In genomic region chr10:79936284-79936910, GRCm38 (mm10) we compare ENCODE assay signal across 9 mouse cellular contexts. TPM values are rescaled to one million over a fixed set of nuclear protein-coding genes. Genes with fewer than 3 reads are reported as not detected.
DNase-seq lines count a peak whose midpoint lies in the region; ATAC-seq and TF ChIP-seq lines count a peak whose summit lies in the region.
"Had no signal": no experiment of that assay in that cellular context is flagged by ENCODE, and none has a peak within 500 bp of the region (broad histone marks: within the 10 kb centered on the region; RNA-seq: fewer than 3 reads in every experiment).

No protein-coding gene starts in this region.

- TF ChIP-seq POLR2A in limb, embryonic 14.5 days (IDR thresholded peaks at IDR 0.05; ENCODE audit: borderline replicate concordance, extremely low read depth, insufficient read depth, insufficient read length): no peak

- ATAC-seq in forebrain, embryonic 11.5 days (replicated peaks; ENCODE audit: low FRiP score): no peak
- ATAC-seq in forebrain, embryonic 16.5 days: no peak
- ATAC-seq in forebrain, embryonic 14.5 days: no peak
- ATAC-seq in limb, embryonic 14.5 days (ENCODE audit: low FRiP score, low read depth): no peak

- H3K9ac ChIP-seq in forebrain, embryonic 11.5 days (ENCODE audit: low read length): no peak overlapping the region
- no peak overlapping the region for H3K9ac ChIP-seq in forebrain, embryonic 16.5 days (replicated peaks; ENCODE audit: low read depth, low read length)
- 0 out of 2 replicates have a peak overlapping the region, but pooled peaks have one; percentile 29 for H3K9ac ChIP-seq in forebrain, embryonic 14.5 days (ENCODE audit: low read length)
- no peak overlapping the region for H3K9ac ChIP-seq in limb, embryonic 14.5 days (ENCODE audit: low read depth, low read length, severe bottlenecking)

- no peak for DNase-seq in forebrain, embryonic 11.5 days (ENCODE audit: low spot score)
- DNase-seq in forebrain, embryonic 14.5 days (ENCODE audit: low spot score): no peak
- no peak for DNase-seq in limb, embryonic 14.5 days (ENCODE audit: low spot score)
- no peak for DNase-seq in ovary, postnatal 10 days (ENCODE audit: low spot score)
- DNase-seq in layer of hippocampus, adult 9-10 months (ENCODE audit: low spot score): no peak
- no peak for DNase-seq in urinary bladder, adult 18-20 months (ENCODE audit: low spot score in 2 of 2)

- H3K27me3 ChIP-seq in forebrain, embryonic 11.5 days (ENCODE audit: control insufficient read depth, insufficient read depth, low read length): no peaks in the 10 kb centered on the region
- H3K27me3 ChIP-seq in forebrain, embryonic 16.5 days (replicated peaks; ENCODE audit: control insufficient read depth, insufficient read depth, low read length): no peaks in the 10 kb centered on the region
- H3K27me3 ChIP-seq in C2C12 (ENCODE audit: control insufficient read depth, insufficient read depth, insufficient read length): no peaks in the 10 kb centered on the region
- no peaks in the 10 kb centered on the region for H3K27me3 ChIP-seq in forebrain, embryonic 14.5 days (replicated peaks; ENCODE audit: control insufficient read depth, insufficient read depth, low read length)
- H3K27me3 ChIP-seq in limb, embryonic 14.5 days (ENCODE audit: control insufficient read depth, insufficient read depth, low read length): no peaks in the 10 kb centered on the region

- H3ac ChIP-seq in C2C12 (ENCODE audit: control insufficient read depth, insufficient read length, low read depth): peak overlapping the region; percentile 18

- H3K79me3 ChIP-seq in C2C12 (ENCODE audit: low read depth): no peaks in the 10 kb centered on the region

- no peaks in the 10 kb centered on the region for H3K9me3 ChIP-seq in forebrain, embryonic 11.5 days (ENCODE audit: control insufficient read depth, low read length)
- no peaks in the 10 kb centered on the region for H3K9me3 ChIP-seq in forebrain, embryonic 16.5 days (ENCODE audit: control insufficient read depth, low read length)
- H3K9me3 ChIP-seq in forebrain, embryonic 14.5 days (replicated peaks; ENCODE audit: control insufficient read depth, low read length): no peaks in the 10 kb centered on the region
- no peaks in the 10 kb centered on the region for H3K9me3 ChIP-seq in limb, embryonic 14.5 days (ENCODE audit: control insufficient read depth, low read length)

- H3K27ac ChIP-seq in forebrain, embryonic 11.5 days (ENCODE audit: low read depth, low read length): peak overlapping the region; percentile 3; the same call in 1 of the 2 replicates
- H3K27ac ChIP-seq in forebrain, embryonic 16.5 days (ENCODE audit: low read length): no peak overlapping the region
- H3K27ac ChIP-seq in forebrain, embryonic 14.5 days (ENCODE audit: low read depth, low read length): no peak overlapping the region
- H3K27ac ChIP-seq in limb, embryonic 14.5 days (replicated peaks; ENCODE audit: low read depth, low read length): 0 out of 2 replicates have a peak overlapping the region, but pooled peaks have one; percentile 22

- WGBS in forebrain, embryonic 11.5 days: 83% methylated on average over 10 of the region's 10 CpGs
- WGBS in forebrain, embryonic 16.5 days: 76% methylated on average over 10 of the region's 10 CpGs
- 80% methylated on average over 10 of the region's 10 CpGs for WGBS in forebrain, embryonic 14.5 days
- 60% methylated on average over 10 of the region's 10 CpGs for WGBS in limb, embryonic 14.5 days

- no peaks in the 10 kb centered on the region for H3K79me2 ChIP-seq in C2C12 (ENCODE audit: control insufficient read depth, insufficient read depth)

- H3K4me3 ChIP-seq in forebrain, embryonic 11.5 days (ENCODE audit: low read depth, low read length): no peak overlapping the region
- no peak overlapping the region for H3K4me3 ChIP-seq in forebrain, embryonic 16.5 days (replicated peaks; ENCODE audit: low read length)
- H3K4me3 ChIP-seq in C2C12 (ENCODE audit: insufficient read depth, poor library complexity, severe bottlenecking): no peak overlapping the region
- H3K4me3 ChIP-seq in forebrain, embryonic 14.5 days (ENCODE audit: low read depth, low read length): no peak overlapping the region
- no peak overlapping the region for H3K4me3 ChIP-seq in limb, embryonic 14.5 days (replicated peaks; ENCODE audit: low read length)

- H3K4me2 ChIP-seq in forebrain, embryonic 11.5 days (ENCODE audit: low read depth, low read length, severe bottlenecking): no peak overlapping the region
- H3K4me2 ChIP-seq in forebrain, embryonic 16.5 days (ENCODE audit: low read length): no peak overlapping the region
- H3K4me2 ChIP-seq in forebrain, embryonic 14.5 days (ENCODE audit: low read length): no peak overlapping the region
- no peak overlapping the region for H3K4me2 ChIP-seq in limb, embryonic 14.5 days (replicated peaks; ENCODE audit: low read depth, low read length, severe bottlenecking)

- no peaks in the 10 kb centered on the region for H3K36me3 ChIP-seq in forebrain, embryonic 11.5 days (ENCODE audit: control insufficient read depth, insufficient read depth, low read length)
- no peaks in the 10 kb centered on the region for H3K36me3 ChIP-seq in forebrain, embryonic 16.5 days (ENCODE audit: control insufficient read depth, insufficient read depth)
- H3K36me3 ChIP-seq in C2C12 (ENCODE audit: control insufficient read depth, insufficient read depth): no peaks in the 10 kb centered on the region
- H3K36me3 ChIP-seq in forebrain, embryonic 14.5 days (ENCODE audit: control insufficient read depth, insufficient read depth, low read length): peaks cover 16% of the 10 kb centered on the region; the same call in 1 of the 2 replicates
- H3K36me3 ChIP-seq in limb, embryonic 14.5 days (ENCODE audit: control insufficient read depth, insufficient read depth, low read length): peaks cover 51% of the 10 kb centered on the region

- TF ChIP-seq CTCF in C2C12 (IDR thresholded peaks at IDR 0.05; ENCODE audit: control insufficient read depth, insufficient read depth, insufficient read length): no peak

- peaks cover 3% of the 10 kb centered on the region; the same call in 1 of the 2 replicates for H3K4me1 ChIP-seq in forebrain, embryonic 11.5 days (replicated peaks; ENCODE audit: control insufficient read depth, insufficient read depth, low read length)
- peaks cover 20% of the 10 kb centered on the region for H3K4me1 ChIP-seq in forebrain, embryonic 16.5 days (replicated peaks; ENCODE audit: control insufficient read depth, insufficient read depth, low read length)
- peaks cover 4% of the 10 kb centered on the region; the same call in 1 of the 2 replicates for H3K4me1 ChIP-seq in forebrain, embryonic 14.5 days (ENCODE audit: control insufficient read depth, insufficient read depth, low read length)
- H3K4me1 ChIP-seq in limb, embryonic 14.5 days (ENCODE audit: control insufficient read depth, insufficient read depth, low read length): peaks cover 30% of the 10 kb centered on the region

TF ChIP-seq in C2C12, 6 proteins besides CTCF, POLR2A, EP300 and RAD21:
- TF ChIP-seq MYOD1 (IDR thresholded peaks at IDR 0.05; ENCODE audit: control insufficient read depth, insufficient read length, low read depth) (no peak), CEBPB (IDR thresholded peaks at IDR 0.05; ENCODE audit: low read depth) (no peak), USF1 (IDR thresholded peaks at IDR 0.05; ENCODE audit: low read depth) (no peak)
TF ChIP-seq in C2C12: peak in this region for 0.

RNA-seq across cellular contexts. Expression of gene Arid3a, which starts 9.6 kb away (rescaled TPM):
- 5.4 and 6.6 TPM in 2 replicates for polyA plus RNA-seq in forebrain, embryonic 11.5 days (2014; fragmentation: Nextera tagmentation; extraction: Ambion mirVana)
- 2.4 and 3.5 TPM in 2 replicates for polyA plus RNA-seq in forebrain, embryonic 16.5 days (2015; fragmentation: Nextera tagmentation; extraction: Ambion mirVana)
- 0.74 TPM for polyA plus RNA-seq in C2C12 (2012; fragmentation: generic; extraction: Trizol)
- 1.1 and 2.3 TPM in 2 replicates for polyA plus RNA-seq in forebrain, embryonic 14.5 days (2014; fragmentation: Nextera tagmentation; extraction: Ambion mirVana)
- polyA plus RNA-seq in limb, embryonic 14.5 days (2012; rRNA removed): 8.6 and 12.6 TPM in 2 replicates
- 4.8 and 5.0 TPM in 2 replicates for polyA plus RNA-seq in limb, embryonic 14.5 days (2014; fragmentation: Nextera tagmentation; extraction: Ambion mirVana)

RNA-seq across cellular contexts. Expression of gene R3hdm4, which starts 15.4 kb away (rescaled TPM):
- polyA plus RNA-seq in forebrain, embryonic 11.5 days (2014; fragmentation: Nextera tagmentation; extraction: Ambion mirVana): 135 and 145 TPM in 2 replicates
- 289 and 309 TPM in 2 replicates for polyA plus RNA-seq in forebrain, embryonic 16.5 days (2015; fragmentation: Nextera tagmentation; extraction: Ambion mirVana)
- polyA plus RNA-seq in C2C12 (2012; fragmentation: generic; extraction: Trizol): 46.7 TPM
- 175 and 197 TPM in 2 replicates for polyA plus RNA-seq in forebrain, embryonic 14.5 days (2014; fragmentation: Nextera tagmentation; extraction: Ambion mirVana)
- polyA plus RNA-seq in limb, embryonic 14.5 days (2012; rRNA removed): 158 and 219 TPM in 2 replicates
- 141 and 152 TPM in 2 replicates for polyA plus RNA-seq in limb, embryonic 14.5 days (2014; fragmentation: Nextera tagmentation; extraction: Ambion mirVana)

RNA-seq across cellular contexts. Expression of gene Kiss1r, which starts 19.6 kb away (rescaled TPM):
- 0.55 and 1.0 TPM in 2 replicates for polyA plus RNA-seq in forebrain, embryonic 11.5 days (2014; fragmentation: Nextera tagmentation; extraction: Ambion mirVana)
- 2.7 and 3.6 TPM in 2 replicates for polyA plus RNA-seq in forebrain, embryonic 16.5 days (2015; fragmentation: Nextera tagmentation; extraction: Ambion mirVana)
- polyA plus RNA-seq in C2C12 (2012; fragmentation: generic; extraction: Trizol): 0.13 TPM
- 1.6 and 1.8 TPM in 2 replicates for polyA plus RNA-seq in forebrain, embryonic 14.5 days (2014; fragmentation: Nextera tagmentation; extraction: Ambion mirVana)
- 2.5 and 2.8 TPM in 2 replicates for polyA plus RNA-seq in limb, embryonic 14.5 days (2012; rRNA removed)
- polyA plus RNA-seq in limb, embryonic 14.5 days (2014; fragmentation: Nextera tagmentation; extraction: Ambion mirVana): 0.17 and 0.26 TPM in 2 replicates

RNA-seq across cellular contexts. Expression of gene Wdr18, which starts 23.6 kb away (rescaled TPM):
- polyA plus RNA-seq in forebrain, embryonic 11.5 days (2014; fragmentation: Nextera tagmentation; extraction: Ambion mirVana): 111 and 112 TPM in 2 replicates
- 81.8 and 97.7 TPM in 2 replicates for polyA plus RNA-seq in forebrain, embryonic 16.5 days (2015; fragmentation: Nextera tagmentation; extraction: Ambion mirVana)
- 48.6 TPM for polyA plus RNA-seq in C2C12 (2012; fragmentation: generic; extraction: Trizol)
- polyA plus RNA-seq in forebrain, embryonic 14.5 days (2014; fragmentation: Nextera tagmentation; extraction: Ambion mirVana): 96.4 and 101 TPM in 2 replicates
- 58.7 and 78.5 TPM in 2 replicates for polyA plus RNA-seq in limb, embryonic 14.5 days (2012; rRNA removed)
- 99.8 and 106 TPM in 2 replicates for polyA plus RNA-seq in limb, embryonic 14.5 days (2014; fragmentation: Nextera tagmentation; extraction: Ambion mirVana)

RNA-seq across cellular contexts. Expression of gene Gm26602, which starts 25.7 kb away (rescaled TPM):
- 3.3 and 14.8 TPM in 2 replicates for polyA plus RNA-seq in forebrain, embryonic 11.5 days (2014; fragmentation: Nextera tagmentation; extraction: Ambion mirVana)
- 17.7 and 36.3 TPM in 2 replicates for polyA plus RNA-seq in forebrain, embryonic 16.5 days (2015; fragmentation: Nextera tagmentation; extraction: Ambion mirVana)
- polyA plus RNA-seq in C2C12 (2012; fragmentation: generic; extraction: Trizol): not detected
- polyA plus RNA-seq in forebrain, embryonic 14.5 days (2014; fragmentation: Nextera tagmentation; extraction: Ambion mirVana): 6.0 and 21.9 TPM in 2 replicates
- not detected in 2 replicates for polyA plus RNA-seq in limb, embryonic 14.5 days (2012; rRNA removed)
- 6.6 TPM in 1 of 2 replicates, not detected in the other for polyA plus RNA-seq in limb, embryonic 14.5 days (2014; fragmentation: Nextera tagmentation; extraction: Ambion mirVana)
- polyA plus RNA-seq: CD4-positive, CD25-positive, alpha-beta regulatory T cell, adult 4 months had no signal

Comparison
In these comparisons a context has a peak if more than half of its experiments do, and no peak if none do; other contexts are left out.
1. H3K27ac ChIP-seq: peak in forebrain, embryonic 11.5 days (single experiment) and limb, embryonic 14.5 days (single experiment); none in forebrain, embryonic 16.5 days (single experiment) and forebrain, embryonic 14.5 days (single experiment).